Mouse (Mus musculus) hindbrain, embryonic 15.5 days (tissue): Measurements from ENCODE around the gene Atxn2. TPM values are rescaled to one million over a fixed set of nuclear protein-coding genes. Genes with fewer than 3 reads are reported as not detected.

Source experiments
- ATAC-seq: fragments of 200-750 bp; cut with Nextera tagmentation; 2 replicates; pipeline ENCODE4 v1.8.0; 2017; ENCODE audit warnings: low read depth, moderate number of reproducible peaks, moderate TSS enrichment; ENCODE audit not compliant: low FRiP score
- H3K27ac ChIP-seq: fragments of 300-500 bp; sonication (generic); replicated peaks from 2 replicates; pipeline ENCODE4 v1.5.1; 2015; ENCODE audit warnings: mild to moderate bottlenecking, inconsistent platforms
- H3K27me3 ChIP-seq: fragments of 300-500 bp; sonication (generic); 2 replicates; pipeline ENCODE4 v1.6.1; 2015; ENCODE audit warnings: control low read depth, inconsistent platforms
- H3K36me3 ChIP-seq: fragments of 300-500 bp; sonication (generic); 2 replicates; pipeline ENCODE4 v1.6.1; 2015; ENCODE audit warnings: control low read depth, inconsistent platforms
- H3K4me1 ChIP-seq: fragments of 300-500 bp; sonication (generic); replicated peaks from 2 replicates; pipeline ENCODE4 v1.6.1; 2015; ENCODE audit warnings: control low read depth, inconsistent platforms
- H3K4me2 ChIP-seq: fragments of 300-500 bp; sonication (generic); 2 replicates; pipeline ENCODE4 v1.6.1; 2015; ENCODE audit warnings: moderate library complexity, mild to moderate bottlenecking, inconsistent platforms
- H3K4me3 ChIP-seq: fragments of 300-500 bp; sonication (generic); 2 replicates; pipeline ENCODE4 v1.5.1; 2015; ENCODE audit warnings: mild to moderate bottlenecking, inconsistent platforms
- H3K9ac ChIP-seq: fragments of 300-500 bp; sonication (generic); 2 replicates; pipeline ENCODE4 v1.6.1; 2015; ENCODE audit warnings: inconsistent platforms
- H3K9me3 ChIP-seq: fragments of 300-500 bp; sonication (generic); 2 replicates; pipeline ENCODE4 v1.6.1; 2016; ENCODE audit warnings: control low read depth, inconsistent platforms
- WGBS: fragments of 180-500 bp; shearing (Covaris S2); methylation state at CpG from one replicate; pipeline ENCODE4 v1.1.7; 2015; 5-methylcytosine and 5-hydroxymethylcytosine counted together
- polyA plus RNA-seq: library from polyadenylated mRNA; unstranded; fragments of >200 nt; fragmentation: Nextera tagmentation; extraction: Ambion mirVana; gene quantifications from 2 replicates; pipeline ENCODE4 v1.2.1, GENCODE M21; 2015

The Atxn2 gene
- polyA plus RNA-seq, 1 experiment from 2014 or later = 111 TPM

DNA sequence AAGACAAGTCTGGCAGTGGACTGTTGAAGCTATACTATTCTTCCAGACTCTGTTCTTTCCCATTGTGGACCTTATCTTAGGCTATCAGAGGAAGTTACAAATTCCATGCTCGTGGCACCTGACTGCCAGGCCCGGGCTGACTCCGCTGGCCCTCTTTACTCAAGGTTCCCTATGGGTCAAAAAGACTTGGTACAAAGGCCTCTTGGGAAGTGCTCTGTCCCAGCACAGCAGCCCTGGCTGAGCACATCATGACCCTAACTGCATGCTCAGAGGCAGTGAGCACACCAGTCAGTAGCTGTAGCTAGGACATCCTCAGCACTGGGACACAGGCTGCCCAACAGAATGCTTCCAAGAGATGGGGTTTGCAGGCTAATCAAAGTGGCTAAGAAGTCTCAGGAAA, 109.5 kb downstream of the Atxn2 start:
- Histone ChIP-seq H3K27me3 (no peaks in the 10 kb centered on the region), H3K9me3 (no peaks in the 10 kb centered on the region), H3K4me2 (no peak overlapping the region), H3K27ac (no peak overlapping the region), H3K36me3 (peaks cover 45% of the 10 kb centered on the region), H3K9ac (no peak overlapping the region), H3K4me3 (no peak overlapping the region), H3K4me1 (no peaks in the 10 kb centered on the region)
- 88% methylated on average over 3 of the region's 3 CpGs for WGBS
- ATAC-seq = no peak

GRCm38 (mm10) chr5:121821116-121821515, 110.0 kb downstream of the Atxn2 start:
- Histone ChIP-seq H3K9me3 (no peaks in the 10 kb centered on the region), H3K4me2 (no peak overlapping the region), H3K4me1 (no peaks in the 10 kb centered on the region), H3K36me3 (peaks cover 41% of the 10 kb centered on the region), H3K9ac (no peak overlapping the region), H3K27me3 (no peaks in the 10 kb centered on the region), H3K4me3 (no peak overlapping the region), H3K27ac (no peak overlapping the region)
- WGBS = 82% methylated on average over 5 of the region's 5 CpGs
- ATAC-seq = no peak

- H3K4me1 ChIP-seq = no peaks in the 10 kb centered on the region
- ATAC-seq = no peak
- H3K36me3 ChIP-seq = peaks cover 37% of the 10 kb centered on the region
- no peak overlapping the region for H3K9ac ChIP-seq
- H3K4me2 ChIP-seq = no peak overlapping the region
- no peaks in the 10 kb centered on the region for H3K27me3 ChIP-seq
- 65% methylated on average over 5 of the region's 5 CpGs for WGBS
- H3K27ac ChIP-seq = no peak overlapping the region
- H3K9me3 ChIP-seq = no peaks in the 10 kb centered on the region
- H3K4me3 ChIP-seq = no peak overlapping the region
Measured at GRCm38 (mm10) chr5:121821552-121821951, 110.4 kb downstream of the Atxn2 start.

GRCm38 (mm10) chr5:121822786-121823505, 111.8 kb downstream of the Atxn2 start:
- Histone ChIP-seq H3K36me3 (peaks cover 25% of the 10 kb centered on the region), H3K4me2 (no peak overlapping the region), H3K4me3 (no peak overlapping the region), H3K27ac (no peak overlapping the region), H3K9ac (no peak overlapping the region), H3K4me1 (peaks cover 5% of the 10 kb centered on the region; the same call in 1 of the 2 replicates), H3K9me3 (no peaks in the 10 kb centered on the region), H3K27me3 (no peaks in the 10 kb centered on the region)
- ATAC-seq = no peak
- WGBS = 85% methylated on average over 7 of the region's 7 CpGs

DNA sequence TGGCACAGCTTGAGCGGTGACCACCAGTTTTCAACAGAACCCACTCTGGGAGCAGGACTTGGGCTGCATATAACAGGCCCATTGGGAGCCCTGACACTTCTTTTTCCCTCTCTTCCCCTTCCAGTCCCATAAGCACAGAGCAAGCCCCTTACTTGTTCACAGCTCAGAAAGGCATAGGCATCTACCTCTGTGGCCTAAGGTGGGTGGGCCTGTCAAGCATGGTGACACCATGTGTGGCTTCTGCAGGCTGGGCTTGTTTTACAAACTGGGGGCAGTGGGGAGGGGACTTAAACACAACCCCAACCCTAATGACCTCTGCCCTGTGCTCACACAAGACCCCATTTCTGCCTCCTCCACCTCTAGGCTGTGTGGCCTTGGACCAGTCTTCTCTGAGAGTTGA, 112.5 kb downstream of the Atxn2 start:
- Histone ChIP-seq H3K4me2 (no peak overlapping the region), H3K27ac (no peak overlapping the region), H3K4me3 (no peak overlapping the region), H3K9me3 (no peaks in the 10 kb centered on the region), H3K9ac (no peak overlapping the region), H3K36me3 (peaks cover 18% of the 10 kb centered on the region), H3K4me1 (peaks cover 12% of the 10 kb centered on the region), H3K27me3 (no peaks in the 10 kb centered on the region)
- ATAC-seq = no peak
- WGBS = 88% methylated on average over 1 of the region's 1 CpGs

DNA sequence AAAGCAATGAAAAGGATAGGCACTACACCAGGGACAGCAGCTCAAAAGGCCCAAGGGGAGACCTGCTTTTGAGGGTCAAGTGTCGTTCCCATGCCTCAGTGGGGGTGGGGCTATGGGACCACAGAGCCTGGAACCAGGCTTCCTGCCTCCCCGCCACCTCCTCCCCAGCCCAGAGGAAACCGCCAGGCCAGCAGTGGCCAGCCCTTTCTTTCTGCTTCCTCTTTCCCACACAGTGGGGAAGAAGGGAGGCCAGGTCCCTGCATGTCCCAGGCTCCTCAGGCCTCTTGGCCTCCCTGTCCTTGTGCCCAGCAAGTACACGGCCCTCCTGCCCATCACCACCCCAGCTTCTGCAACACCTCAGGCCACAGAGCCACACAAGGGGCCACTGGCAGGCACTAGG, 113.0 kb downstream of the Atxn2 start:
- H3K27me3 ChIP-seq = no peaks in the 10 kb centered on the region
- H3K9ac ChIP-seq = no peak overlapping the region
- H3K4me3 ChIP-seq = no peak overlapping the region
- peaks cover 17% of the 10 kb centered on the region for H3K4me1 ChIP-seq
- H3K9me3 ChIP-seq = no peaks in the 10 kb centered on the region
- H3K27ac ChIP-seq = no peak overlapping the region
- peaks cover 13% of the 10 kb centered on the region for H3K36me3 ChIP-seq
- no peak for ATAC-seq
- WGBS = 61% methylated on average over 4 of the region's 4 CpGs
- no peak overlapping the region for H3K4me2 ChIP-seq

- ATAC-seq = no peak
- Histone ChIP-seq H3K4me1 (peaks cover 26% of the 10 kb centered on the region), H3K27ac (no peak overlapping the region), H3K27me3 (no peaks in the 10 kb centered on the region), H3K9me3 (no peaks in the 10 kb centered on the region), H3K9ac (no peak overlapping the region), H3K36me3 (0 out of 2 replicates have a peak, but pooled peaks cover 3% of the 10 kb centered on the region), H3K4me2 (no peak overlapping the region), H3K4me3 (no peak overlapping the region)
- WGBS = 85% methylated on average over 3 of the region's 3 CpGs
Measured at GRCm38 (mm10) chr5:121825606-121826005, 114.5 kb downstream of the Atxn2 start.

DNA sequence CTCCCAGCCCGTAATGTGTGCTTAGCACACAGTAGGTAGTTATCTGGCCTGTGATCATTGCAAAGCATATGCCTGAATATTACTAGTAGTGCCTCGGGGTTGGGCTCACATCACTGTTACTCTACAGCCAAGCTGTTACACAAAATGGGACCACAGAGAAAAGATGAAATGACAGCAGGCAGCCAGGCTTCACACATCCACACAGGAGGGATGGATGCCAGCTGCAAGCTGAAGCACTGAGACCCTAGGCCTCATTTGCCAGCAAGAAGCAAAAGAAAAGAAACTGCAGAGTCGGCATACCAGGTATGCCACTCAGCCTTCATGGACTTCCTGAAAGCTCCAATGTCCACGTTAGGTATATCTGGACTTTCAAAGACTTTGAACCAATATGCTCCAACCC, 116.7 kb downstream of the Atxn2 start:
- H3K27ac ChIP-seq = peak overlapping the region; percentile 51; the same call in 1 of the 2 replicates
- no peak overlapping the region for H3K9ac ChIP-seq
- H3K36me3 ChIP-seq = no peaks in the 10 kb centered on the region
- H3K4me2 ChIP-seq = peak overlapping the region; percentile 95
- 66% methylated on average over 4 of the region's 4 CpGs for WGBS
- no peak overlapping the region for H3K4me3 ChIP-seq
- H3K4me1 ChIP-seq = peaks cover 31% of the 10 kb centered on the region
- H3K27me3 ChIP-seq = no peaks in the 10 kb centered on the region
- no peak for ATAC-seq
- H3K9me3 ChIP-seq = no peaks in the 10 kb centered on the region

- peak overlapping the region; percentile 42 for H3K4me3 ChIP-seq
Measured at GRCm38 (mm10) chr5:121828491-121829432, 117.6 kb downstream of the Atxn2 start.

DNA sequence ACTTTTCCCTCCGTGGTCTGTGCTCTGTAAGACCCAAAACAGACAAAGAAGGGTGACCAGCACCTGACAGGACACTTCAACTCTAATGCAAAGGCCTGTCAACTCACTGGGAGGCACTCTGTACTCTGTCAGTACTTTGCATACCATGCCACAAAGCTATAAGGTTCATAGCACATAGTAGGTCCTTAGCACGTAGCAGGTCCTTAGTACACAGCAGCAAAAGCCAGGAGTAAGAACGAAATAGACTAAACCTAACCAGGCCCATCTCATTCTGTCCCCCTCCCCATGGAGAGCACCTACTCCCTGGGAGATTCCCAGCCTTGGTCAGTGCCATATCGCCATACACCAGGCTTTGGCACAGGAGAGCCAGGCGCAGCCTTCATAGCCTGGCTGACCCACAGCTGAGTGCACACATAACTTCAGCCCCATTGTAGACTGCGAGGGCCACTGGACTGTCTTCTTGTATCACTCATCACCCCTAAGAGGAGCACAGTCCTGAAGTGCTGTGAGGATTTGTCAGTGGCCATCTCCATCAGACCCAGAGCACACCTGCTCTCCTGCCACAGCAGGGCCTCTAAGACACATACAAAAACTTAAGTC, 120.0 kb downstream of the Atxn2 start:
- Histone ChIP-seq H3K27me3 (peaks cover 4% of the 10 kb centered on the region), H3K9me3 (no peaks in the 10 kb centered on the region), H3K4me2 (no peak overlapping the region), H3K4me3 (no peak overlapping the region), H3K4me1 (peaks cover 59% of the 10 kb centered on the region), H3K27ac (no peak overlapping the region), H3K9ac (no peak overlapping the region), H3K36me3 (no peaks in the 10 kb centered on the region)
- ATAC-seq = no peak
- 91% methylated on average over 6 of the region's 6 CpGs for WGBS

More at GRCm38 (mm10) chr5:121828491-121829432, 117.6 kb downstream of the Atxn2 start:
- peak overlapping the region; percentile 95 for H3K4me2 ChIP-seq
- H3K27me3 ChIP-seq = no peaks in the 10 kb centered on the region
- peak; percentile 44 for ATAC-seq
- peaks cover 36% of the 10 kb centered on the region for H3K4me1 ChIP-seq
- peak overlapping the region; percentile 42 for H3K9ac ChIP-seq
- peak overlapping the region; percentile 51 for H3K27ac ChIP-seq
- 2% methylated on average over 79 of the region's 82 CpGs for WGBS
- no peaks in the 10 kb centered on the region for H3K36me3 ChIP-seq
- no peaks in the 10 kb centered on the region for H3K9me3 ChIP-seq

- Histone ChIP-seq H3K4me3 (no peak overlapping the region), H3K27me3 (peaks cover 11% of the 10 kb centered on the region), H3K27ac (no peak overlapping the region), H3K4me1 (peaks cover 67% of the 10 kb centered on the region), H3K9me3 (no peaks in the 10 kb centered on the region), H3K9ac (no peak overlapping the region), H3K36me3 (no peaks in the 10 kb centered on the region), H3K4me2 (no peak overlapping the region)
- 71% methylated on average over 6 of the region's 6 CpGs for WGBS
- no peak for ATAC-seq
Measured at GRCm38 (mm10) chr5:121832376-121833155, 121.4 kb downstream of the Atxn2 start.
